Mouse (Mus musculus): Measurements from ENCODE around the gene 4930402H24Rik.

Gene 4930402H24Rik

GRCm38 (mm10) chr2:130681531-130681930 lies 224.7 kb downstream of the 4930402H24Rik start:
- ChIA-PET POLR2A (interaction anchor here in 2 of 4 experiments (0.7 to 1.7 kb wide), 3 partner anchors 17 to 205 kb away, joined by 3 to 6 read pairs (median 3); partner anchors contain the start of gene Ddrgk1 (in 1 of the 2)), CTCF (no interaction called here)

GRCm38 (mm10) chr2:130679899-130680298 lies 226.3 kb downstream of the 4930402H24Rik start:
- ChIA-PET CTCF (interaction anchor here in 1 of 4 experiments (0.6 kb wide), 1 partner anchor 235 kb away, joined by 3 read pairs; no protein-coding TSS in a partner anchor), POLR2A (interaction anchor here in 3 of 4 experiments (0.6 to 4.2 kb wide), 10 partner anchors 10 to 41 kb away, joined by 3 to 51 read pairs (median 4); partner anchors contain the start of genes Slc4a11 (in 3 of the 3), Itpa (in 2 of the 3) and Ddrgk1 (in 1 of the 3))

- ChIA-PET POLR2A (interaction anchor here in 3 of 4 experiments (0.8 to 4.2 kb wide), 7 partner anchors 12 to 19 kb away, joined by 3 to 51 read pairs (median 5); partner anchors contain the start of genes Slc4a11 (in 3 of the 3), Itpa (in 2 of the 3) and Ddrgk1 (in 1 of the 3)), CTCF (interaction anchor here in 1 of 4 experiments (0.5 kb wide), 1 partner anchor 91 kb away, joined by 3 read pairs; no protein-coding TSS in a partner anchor)
These were observed 227.1 kb downstream of the 4930402H24Rik start for GRCm38 (mm10) chr2:130679154-130679553.

- POLR2A ChIA-PET, result interaction anchor here in 3 of 4 experiments (0.5 to 4.2 kb wide), 12 partner anchors 9 to 208 kb away, joined by 3 to 51 read pairs (median 6); partner anchors contain the start of genes Ddrgk1 (in 2 of the 3), Itpa (in 2 of the 3) and Slc4a11 (in 1 of the 3)
- CTCF ChIA-PET, result interaction anchor here in 1 of 4 experiments (1.7 kb wide), 1 partner anchor 9 kb away, joined by 6 read pairs; the partner anchor contains the start of gene Itpa
These were observed 229.0 kb downstream of the 4930402H24Rik start for GRCm38 (mm10) chr2:130677211-130677610.

DNA sequence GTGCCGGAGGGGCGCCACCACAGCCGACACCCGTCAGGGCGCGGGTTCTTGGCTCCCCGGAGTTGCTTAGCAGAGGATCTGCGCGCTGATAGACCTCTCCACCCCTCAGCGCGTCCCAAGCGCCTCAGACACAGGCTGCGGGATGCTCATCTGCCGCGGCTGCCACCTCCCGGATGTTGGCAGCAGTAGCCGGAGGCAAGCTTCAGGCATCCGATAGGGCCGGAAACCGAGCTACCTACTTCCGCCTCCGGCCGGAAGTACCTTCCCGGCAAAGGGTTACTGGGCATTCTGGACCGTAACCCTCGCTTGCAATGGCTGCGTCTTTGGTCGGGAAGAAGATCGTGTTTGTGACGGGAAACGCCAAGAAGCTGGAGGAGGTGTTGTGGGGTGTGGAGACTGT lies 238.6 kb downstream of the 4930402H24Rik start, which contains the start of gene Itpa:
Itpa (plus strand) TSS at position 52 of the 400 bp plus-strand sequence.
- ChIA-PET CTCF (interaction anchor here in 3 of 4 experiments (0.6 to 2.2 kb wide), 17 partner anchors 10 to 878 kb away, joined by 3 to 11 read pairs (median 4); partner anchors contain the start of genes Mrps26 (in 1 of the 3) and Slc4a11 (in 1 of the 3)), POLR2A (interaction anchor here (0.5 to 6.7 kb wide), 51 partner anchors 9 to 594 kb away, joined by 3 to 67 read pairs (median 4); partner anchors contain the start of genes Slc4a11 (in 4 of the 4), Lzts3 (in 2 of the 4), Nop56 (in 2 of the 4) and Mrps26 (in 1 of the 4))

DNA sequence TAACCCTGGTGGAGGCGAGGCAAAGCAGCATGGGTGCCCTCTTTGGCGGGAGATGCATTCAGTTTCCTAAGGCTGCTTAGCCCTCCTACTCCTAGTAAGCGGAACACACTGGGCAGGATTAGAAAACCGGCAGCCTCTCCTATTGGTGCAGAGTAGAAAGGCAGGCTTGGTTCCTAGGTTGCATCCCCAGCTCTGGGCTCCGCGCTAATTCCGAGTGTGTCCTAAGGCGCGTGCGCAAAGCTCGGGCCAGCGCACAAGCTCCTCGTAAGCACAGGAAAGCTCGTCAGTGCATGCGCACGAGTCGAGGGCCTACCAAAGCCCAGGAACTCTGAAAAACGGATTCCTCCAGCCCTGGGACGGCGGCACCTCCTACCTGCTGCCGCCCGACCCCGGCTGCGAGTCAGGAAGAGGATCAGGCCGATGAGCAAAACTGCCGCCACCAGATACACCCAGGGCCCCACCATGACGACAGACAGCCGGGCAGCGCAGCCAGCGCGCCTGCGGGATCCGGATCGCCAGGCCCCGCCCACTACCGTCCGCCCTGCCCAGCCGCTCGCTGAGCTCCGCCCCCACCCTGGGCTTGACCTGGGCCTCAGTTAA lies 242.0 kb downstream of the 4930402H24Rik start, which contains the start of gene Ddrgk1:
Ddrgk1 (minus strand) TSS at position 558 of the 600 bp plus-strand sequence.
- POLR2A ChIA-PET, result interaction anchor here in 3 of 4 experiments (0.6 to 6.7 kb wide), 119 partner anchors 9 to 1843 kb away, joined by 3 to 67 read pairs (median 5); partner anchors contain the start of genes Lzts3 (in 3 of the 3), Slc4a11 (in 3 of the 3), Fastkd5 (in 2 of the 3) and Mrps26 (in 2 of the 3)

GRCm38 (mm10) chr2:130663342-130663741 lies 242.9 kb downstream of the 4930402H24Rik start:
- CTCF ChIA-PET, result no interaction called here
- POLR2A ChIA-PET, result interaction anchor here in 3 of 4 experiments (0.8 to 6.7 kb wide), 24 partner anchors 9 to 589 kb away, joined by 3 to 67 read pairs (median 8); partner anchors contain the start of genes Slc4a11 (in 2 of the 3) and Lzts3 (in 1 of the 3)

More for the DNA sequence above, 242.0 kb downstream of the 4930402H24Rik start, which contains the start of gene Ddrgk1:
- CTCF ChIA-PET, result interaction anchor here in 2 of 4 experiments (0.6 to 1.8 kb wide), 13 partner anchors 25 to 866 kb away, joined by 3 to 8 read pairs (median 4); partner anchors contain the start of genes Mrps26 (in 1 of the 2) and Slc4a11 (in 1 of the 2)

DNA sequence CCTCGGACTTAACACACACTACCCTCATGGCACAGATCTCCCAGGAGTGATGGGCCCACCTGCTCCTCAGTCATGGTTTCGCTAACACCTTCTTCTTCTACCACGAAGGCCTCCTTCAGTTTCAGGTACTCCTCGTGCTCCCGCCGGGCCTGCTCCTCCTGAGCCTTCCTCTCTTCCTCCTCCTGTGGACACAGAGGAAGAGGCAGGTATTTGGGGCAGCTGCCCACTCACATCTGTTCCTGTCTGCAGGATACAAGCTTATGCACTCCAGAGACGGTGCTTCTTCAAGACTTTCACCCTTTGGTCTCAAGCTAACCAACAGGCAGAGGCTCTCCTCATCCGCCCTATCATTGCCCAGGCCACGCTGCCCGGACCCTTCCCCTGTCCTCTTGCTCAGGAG lies 247.7 kb downstream of the 4930402H24Rik start:
- ChIA-PET CTCF (interaction anchor here in 1 of 4 experiments (1.0 kb wide), 1 partner anchor 15 kb away, joined by 3 read pairs; no protein-coding TSS in a partner anchor), POLR2A (interaction anchor here in 2 of 4 experiments (1.0 to 2.1 kb wide), 4 partner anchors 9 to 28 kb away, joined by 3 to 7 read pairs (median 4); partner anchors contain the start of genes Fastkd5 (in 1 of the 2), Itpa (in 1 of the 2) and Ubox5 (in 1 of the 2))

DNA sequence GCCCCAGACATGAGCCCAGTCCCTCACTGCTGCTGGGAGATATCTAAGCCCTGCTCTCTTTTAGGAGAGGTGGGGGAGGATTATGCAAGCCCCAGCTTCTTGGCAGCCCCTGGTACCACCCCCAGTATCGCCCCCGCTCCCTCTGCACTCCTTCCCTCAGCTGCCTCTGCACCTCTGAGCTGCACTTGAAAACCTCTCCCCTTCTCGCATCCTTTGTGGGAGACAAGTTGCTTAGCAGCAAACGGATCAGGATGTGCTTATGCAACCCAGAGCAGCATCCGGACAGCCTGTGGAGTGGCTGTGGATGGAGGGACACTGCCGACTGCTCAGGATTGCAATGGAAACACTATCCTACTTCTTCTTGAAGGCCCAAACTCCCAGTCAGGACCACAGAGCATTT lies 248.7 kb downstream of the 4930402H24Rik start:
- CTCF ChIA-PET, result interaction anchor here in 1 of 4 experiments (0.7 kb wide), 1 partner anchor 9 kb away, joined by 3 read pairs; no protein-coding TSS in a partner anchor

GRCm38 (mm10) chr2:130656536-130656935 lies 249.7 kb downstream of the 4930402H24Rik start:
- ChIA-PET CTCF (no interaction called here), POLR2A (interaction anchor here in 3 of 4 experiments (0.6 to 9.4 kb wide), 5 partner anchors 8 to 44 kb away, joined by 3 to 67 read pairs (median 5); partner anchors contain the start of genes Ddrgk1 (in 2 of the 3) and Itpa (in 2 of the 3))

More for the DNA sequence above, 248.7 kb downstream of the 4930402H24Rik start:
- POLR2A ChIA-PET, result interaction anchor here in 1 of 4 experiments (0.5 to 2.1 kb wide), 2 partner anchors 10 to 1618 kb away, joined by 3 to 7 read pairs; partner anchors contain the start of gene Itpa
